ENCODE assay signal across 10 mouse cellular contexts in the genomic region with DNA sequence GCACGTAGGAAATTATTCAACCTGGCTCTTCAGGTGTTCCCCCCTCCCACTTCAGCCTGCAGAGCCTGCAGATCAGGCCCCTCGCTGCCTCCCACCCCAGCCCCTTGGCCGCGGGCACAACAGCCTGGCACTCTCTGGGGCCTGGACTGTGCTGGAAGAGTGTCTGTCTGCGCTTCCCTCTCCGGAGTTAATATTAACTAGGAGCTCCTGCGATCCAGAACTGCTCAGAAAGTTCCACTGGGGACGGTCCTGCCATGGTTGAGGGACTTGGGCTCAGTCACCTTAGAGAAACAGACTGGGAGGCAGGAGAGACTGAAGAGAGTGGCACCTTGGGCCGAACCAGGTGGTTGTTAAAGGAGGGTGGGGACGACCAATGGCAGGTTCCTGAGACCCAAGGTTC. TPM values are rescaled to one million over a fixed set of nuclear protein-coding genes. Genes with fewer than 3 reads are reported as not detected.
DNase-seq lines count a peak whose midpoint lies in the region; ATAC-seq lines count a peak whose summit lies in the region.
"Had no signal": no experiment of that assay in that cellular context is flagged by ENCODE, and none has a peak within 500 bp of the region (broad histone marks: within the 10 kb centered on the region; RNA-seq: fewer than 3 reads in every experiment).

No protein-coding gene starts in this region.

- H3K27ac ChIP-seq in heart, embryonic 11.5 days (ENCODE audit: low read depth, low read length) = no peak overlapping the region
- no peak overlapping the region for H3K27ac ChIP-seq in hindbrain, embryonic 11.5 days (ENCODE audit: low read depth, low read length)
- no peak overlapping the region for H3K27ac ChIP-seq in midbrain, embryonic 15.5 days

- no peaks in the 10 kb centered on the region for H3K9me3 ChIP-seq in heart, embryonic 11.5 days (replicated peaks; ENCODE audit: control insufficient read depth, low read length)
- no peaks in the 10 kb centered on the region for H3K9me3 ChIP-seq in hindbrain, embryonic 11.5 days (ENCODE audit: control insufficient read depth, low read length)
- H3K9me3 ChIP-seq in midbrain, embryonic 15.5 days = no peaks in the 10 kb centered on the region

- H3K4me3 ChIP-seq in heart, embryonic 11.5 days (ENCODE audit: low read depth, low read length) = no peak overlapping the region
- H3K4me3 ChIP-seq in hindbrain, embryonic 11.5 days (ENCODE audit: low read depth, low read length) = no peak overlapping the region; the same call in 1 of the 2 replicates
- H3K4me3 ChIP-seq in midbrain, embryonic 15.5 days = peak overlapping the region; percentile 64

- no peak for ATAC-seq in heart, embryonic 11.5 days (replicated peaks; ENCODE audit: insufficient number of reproducible peaks, low FRiP score, low TSS enrichment)
- no peak for ATAC-seq in hindbrain, embryonic 11.5 days (ENCODE audit: low FRiP score)
- ATAC-seq in midbrain, embryonic 15.5 days (replicated peaks) = no peak
- no peak for ATAC-seq in frontal cortex, adult (ENCODE audit: low TSS enrichment)

- peaks cover 97% of the 10 kb centered on the region for H3K27me3 ChIP-seq in heart, embryonic 11.5 days (ENCODE audit: control insufficient read depth, insufficient read depth, low read length)
- peaks cover 98% of the 10 kb centered on the region for H3K27me3 ChIP-seq in hindbrain, embryonic 11.5 days (ENCODE audit: control insufficient read depth, insufficient read depth, low read length)
- peaks cover 91% of the 10 kb centered on the region for H3K27me3 ChIP-seq in midbrain, embryonic 15.5 days (replicated peaks)

- peak overlapping the region; percentile 87 for H3K4me2 ChIP-seq in heart, embryonic 11.5 days
- peak overlapping the region; percentile 40; the same call in 1 of the 2 replicates for H3K4me2 ChIP-seq in hindbrain, embryonic 11.5 days (replicated peaks; ENCODE audit: low read depth, low read length)
- H3K4me2 ChIP-seq in midbrain, embryonic 15.5 days = peak overlapping the region; percentile 92

- intact Hi-C loops in heart, postnatal 10 days (cut with DNase I) = no loop called here

- H3K9ac ChIP-seq in heart, embryonic 11.5 days (ENCODE audit: low read depth, low read length) = no peak overlapping the region
- no peak overlapping the region for H3K9ac ChIP-seq in hindbrain, embryonic 11.5 days (ENCODE audit: low read depth, low read length)
- H3K9ac ChIP-seq in midbrain, embryonic 15.5 days = no peak overlapping the region

- H3K36me3 ChIP-seq in heart, embryonic 11.5 days (ENCODE audit: control insufficient read depth, insufficient read depth, low read length) = no peaks in the 10 kb centered on the region
- no peaks in the 10 kb centered on the region for H3K36me3 ChIP-seq in hindbrain, embryonic 11.5 days (ENCODE audit: control insufficient read depth, insufficient read depth, low read length)
- H3K36me3 ChIP-seq in midbrain, embryonic 15.5 days (replicated peaks) = no peaks in the 10 kb centered on the region

- 5% methylated on average over 10 of the region's 10 CpGs for WGBS in heart, embryonic 11.5 days (ENCODE audit: insufficient replicate concordance)
- WGBS in hindbrain, embryonic 11.5 days = under 1% methylated on average over 10 of the region's 10 CpGs
- 2% methylated on average over 10 of the region's 10 CpGs for WGBS in midbrain, embryonic 15.5 days

- peaks cover 10% of the 10 kb centered on the region; the same call in 1 of the 2 replicates for H3K4me1 ChIP-seq in heart, embryonic 11.5 days (ENCODE audit: control insufficient read depth, insufficient read depth, low read length)
- H3K4me1 ChIP-seq in hindbrain, embryonic 11.5 days (replicated peaks; ENCODE audit: control insufficient read depth, insufficient read depth, low read length) = peaks cover 21% of the 10 kb centered on the region
- H3K4me1 ChIP-seq in midbrain, embryonic 15.5 days = peaks cover 65% of the 10 kb centered on the region

- no peak for DNase-seq in heart, postnatal 10 days
- no peak for DNase-seq in hindbrain, embryonic 11.5 days (ENCODE audit: low spot score)
- DNase-seq in kidney, postnatal 36 days = peak; percentile 73 to 86
- no peak for DNase-seq in MN1 (ENCODE audit: low spot score)
- no peak for DNase-seq in layer of hippocampus, adult 9-11 months
- DNase-seq: B cell, adult 2 months had no signal

RNA-seq across cellular contexts. Expression of a gene that starts 3.4 kb away (rescaled TPM):
- polyA plus RNA-seq in heart, embryonic 11.5 days (2014; fragmentation: Nextera tagmentation; extraction: Ambion mirVana) = 0.10 and 0.13 TPM in 2 replicates
- not detected for total RNA-seq in heart, postnatal 10 days (2021)
- 1.6 and 2.7 TPM in 2 replicates for polyA plus RNA-seq in hindbrain, embryonic 11.5 days (2014; fragmentation: Nextera tagmentation; extraction: Ambion mirVana)
- polyA plus RNA-seq in midbrain, embryonic 15.5 days (2015; fragmentation: Nextera tagmentation; extraction: Ambion mirVana) = 1.1 and 1.4 TPM in 2 replicates
- total RNA-seq: megakaryocyte, adult 5-6 weeks had no signal

Comparison
In these comparisons a context has a peak if more than half of its experiments do, and no peak if none do; other contexts are left out.
1. H3K4me2 ChIP-seq: peak in every context shown above with its lines; median percentile 92 in midbrain, embryonic 15.5 days; 87 in heart, embryonic 11.5 days; 40 in hindbrain, embryonic 11.5 days.
2. DNase-seq: peak in kidney, postnatal 36 days (2 of 2); none in heart, postnatal 10 days (0 of 2), hindbrain, embryonic 11.5 days (single experiment), MN1 (single experiment) and layer of hippocampus, adult 9-11 months (single experiment).